Mouse (Mus musculus): Measurements from ENCODE around the gene Fbxo46. TPM values are rescaled to one million over a fixed set of nuclear protein-coding genes. Genes with fewer than 3 reads are reported as not detected.
"Not testable (repeated sequence)": the region's sequence is repeated elsewhere in the genome, so short reads cannot be mapped to it uniquely, and the experiment has no call there.

Gene Fbxo46
- total RNA-seq, 2 experiments from 2014 or later, result 10.7 to 11.1 TPM

DNA sequence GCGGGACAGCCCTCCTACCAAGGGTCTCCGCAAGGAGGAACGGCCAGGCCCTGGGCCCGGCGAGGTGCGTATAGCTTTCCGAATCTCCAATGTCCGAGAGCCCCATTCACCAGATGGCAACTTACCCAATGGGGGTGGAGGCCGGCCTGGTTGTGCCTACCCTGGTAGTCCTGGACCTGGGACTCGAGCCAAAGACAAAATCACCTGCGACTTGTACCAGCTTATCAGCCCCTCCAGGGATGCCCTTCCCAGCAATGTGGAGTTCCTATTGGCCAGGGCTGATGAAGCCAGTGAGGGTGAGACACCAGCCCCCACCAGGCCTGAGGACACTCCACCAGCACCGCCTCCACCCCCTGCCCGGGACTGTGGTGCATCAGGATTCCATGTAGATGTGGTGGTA lies 16.5 kb downstream of the Fbxo46 start:
- no peak for DNase-seq

DNA sequence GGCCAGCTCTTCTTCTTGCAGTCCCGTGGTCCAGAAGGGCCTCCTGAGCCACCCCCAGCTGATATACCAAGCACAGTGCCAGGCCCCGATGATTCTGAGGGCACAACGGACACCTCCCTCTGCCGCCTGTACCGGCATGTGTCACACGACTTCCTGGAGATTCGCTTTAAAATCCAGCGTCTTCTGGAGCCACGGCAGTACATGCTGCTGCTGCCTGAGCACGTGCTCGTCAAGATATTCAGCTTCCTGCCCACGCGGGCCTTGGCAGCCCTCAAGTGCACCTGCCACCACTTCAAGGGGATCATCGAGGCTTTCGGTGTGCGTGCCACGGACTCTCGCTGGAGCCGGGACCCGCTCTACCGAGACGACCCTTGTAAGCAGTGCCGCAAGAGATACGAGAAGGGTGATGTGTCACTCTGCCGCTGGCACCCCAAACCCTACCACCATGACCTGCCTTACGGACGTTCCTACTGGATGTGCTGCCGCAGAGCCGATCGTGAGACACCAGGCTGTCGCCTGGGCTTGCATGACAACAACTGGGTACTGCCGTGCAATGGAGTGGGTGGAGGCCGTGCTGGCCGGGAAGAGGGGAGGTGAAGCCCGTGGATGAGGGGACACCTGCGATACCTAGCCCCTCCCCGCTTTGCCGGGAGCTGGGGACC lies 17.1 kb downstream of the Fbxo46 start:
- DNase-seq, result no peak

DNA sequence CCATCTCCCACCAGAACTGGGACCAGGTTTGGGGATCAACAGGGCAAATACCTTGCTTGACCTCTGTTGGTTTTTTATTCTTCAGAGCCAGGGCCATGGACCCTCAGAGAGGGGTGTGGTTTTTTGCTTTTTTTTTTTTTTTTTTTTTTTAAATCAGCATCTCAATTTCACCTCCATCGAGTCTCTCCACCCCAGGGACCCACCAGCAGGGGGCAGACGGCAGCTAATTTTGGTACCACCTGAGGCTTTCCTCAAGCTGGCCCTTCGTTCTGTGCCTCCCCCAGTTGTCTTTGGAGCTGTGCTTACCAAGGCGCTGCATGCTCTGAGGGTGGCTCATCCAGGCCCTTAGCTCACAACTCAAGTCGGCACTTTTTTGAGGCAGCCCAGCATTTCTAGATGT lies 17.7 kb downstream of the Fbxo46 start:
- DNase-seq, result peak; percentile 76

DNA sequence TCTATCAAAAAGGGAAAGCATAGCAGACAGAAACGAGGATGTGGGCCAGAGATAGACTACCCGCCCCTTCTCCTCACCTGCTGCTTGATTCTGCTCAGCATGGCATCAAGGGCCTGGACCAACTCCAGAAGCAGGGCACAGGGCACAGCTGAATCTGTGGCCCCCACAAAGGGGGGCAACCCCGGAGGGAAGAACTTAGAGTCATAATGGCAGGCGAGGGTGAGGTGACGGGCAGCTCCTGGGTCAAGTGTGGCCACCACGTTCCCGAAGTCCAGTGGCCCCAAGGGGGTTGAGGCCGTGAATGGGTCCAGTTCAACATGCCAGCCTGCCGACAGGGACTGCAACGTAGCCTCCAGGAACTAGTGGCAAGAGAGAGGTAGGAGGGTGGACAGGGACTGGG lies 27.1 kb downstream of the Fbxo46 start:
- no peak for DNase-seq

DNA sequence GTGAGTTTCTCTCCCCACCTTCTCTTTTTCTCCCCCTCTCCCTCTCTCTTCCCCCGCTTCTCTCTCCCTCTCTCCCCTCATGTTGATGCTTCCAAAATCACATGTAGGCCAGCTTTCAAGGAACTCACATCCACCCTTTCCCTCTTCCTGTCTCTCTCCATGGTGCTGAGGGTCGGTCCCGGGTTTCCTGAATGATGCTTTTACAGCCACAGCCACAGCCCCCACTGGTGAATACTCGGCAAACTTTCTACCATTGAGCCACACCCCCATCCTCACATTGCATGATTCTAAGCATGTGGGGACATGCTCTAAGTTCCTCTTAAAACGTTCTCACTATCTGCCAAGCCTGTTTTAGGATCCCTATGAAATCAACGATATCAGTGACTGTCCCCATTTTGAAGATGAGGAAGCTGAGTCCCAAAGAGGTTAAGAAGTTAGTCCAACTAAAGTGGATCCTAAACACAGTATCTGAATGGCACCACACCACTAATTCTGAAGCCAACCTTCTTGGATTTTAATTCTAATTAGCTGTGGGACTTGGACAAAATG lies 27.9 kb downstream of the Fbxo46 start:
- DNase-seq, result no peak

DNA sequence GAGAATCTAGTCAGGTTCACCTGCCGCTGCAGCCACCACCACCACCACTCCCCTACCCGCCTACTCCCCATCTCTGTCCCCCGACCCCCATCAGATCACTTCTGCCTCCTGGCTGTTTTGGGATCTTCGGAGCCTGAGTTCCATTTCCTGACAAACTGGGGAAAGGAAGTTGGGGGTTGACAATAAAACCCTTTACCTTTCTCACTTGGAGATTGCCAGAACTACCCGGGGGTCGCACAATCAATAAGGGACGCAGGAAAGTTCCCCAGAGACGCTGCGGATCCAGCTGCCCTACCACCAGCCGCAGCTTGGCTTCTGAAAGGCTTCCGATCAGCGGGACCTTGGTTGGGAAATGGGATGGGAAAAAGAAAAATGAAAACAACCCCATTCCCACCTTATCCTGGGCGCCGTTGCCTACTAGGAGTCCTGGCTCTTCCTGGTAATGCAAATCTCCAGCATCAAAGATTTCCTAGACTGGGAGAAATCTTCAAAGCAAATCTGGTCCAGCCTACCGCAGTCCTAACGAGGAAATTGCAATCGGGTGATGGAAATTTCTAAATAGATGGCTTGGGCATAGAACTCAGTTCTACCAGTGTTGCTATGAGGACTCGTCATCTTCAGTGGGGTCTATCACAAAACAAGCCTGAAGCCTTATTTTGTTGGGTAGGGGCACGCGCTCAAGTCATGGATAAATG lies 28.7 kb downstream of the Fbxo46 start:
- DNase-seq, result no peak

DNA sequence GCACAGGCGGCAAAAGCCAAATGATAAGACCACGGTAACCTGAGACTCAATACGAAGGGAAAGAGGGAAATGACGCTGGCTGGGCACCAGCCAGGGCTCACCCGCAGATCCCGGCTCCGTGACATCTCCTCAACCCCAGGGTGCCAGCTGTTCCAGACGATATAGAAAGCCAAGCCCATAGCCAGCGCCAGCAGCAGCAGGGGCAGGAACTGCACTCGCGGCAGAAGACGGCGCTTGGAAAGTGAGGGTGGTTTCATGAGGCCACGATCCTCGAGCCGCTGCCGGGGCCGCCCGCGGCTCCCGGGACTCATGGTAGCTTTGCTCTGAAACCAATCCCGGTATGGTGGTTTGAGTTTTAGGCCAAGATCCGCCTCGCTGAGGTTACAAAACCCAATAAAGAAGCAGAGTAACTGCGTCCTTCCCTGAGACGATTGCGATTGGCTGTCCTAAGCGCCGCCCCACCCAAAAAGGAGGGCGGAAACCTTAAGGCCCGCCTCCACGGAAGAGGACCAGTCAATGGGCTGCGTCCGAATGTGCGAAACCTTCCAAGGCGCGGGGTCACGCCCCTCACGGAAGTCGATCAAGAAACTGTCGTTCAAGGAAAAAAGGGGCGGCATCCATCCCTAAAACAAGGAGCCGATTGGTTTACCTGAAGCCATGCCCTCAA lies 29.3 kb downstream of the Fbxo46 start, which contains the start of gene Qpctl:
Gene Qpctl, minus strand, starts transcription at position 417 of the 667 bp plus-strand sequence.
- peak; percentile 97 for DNase-seq

DNA sequence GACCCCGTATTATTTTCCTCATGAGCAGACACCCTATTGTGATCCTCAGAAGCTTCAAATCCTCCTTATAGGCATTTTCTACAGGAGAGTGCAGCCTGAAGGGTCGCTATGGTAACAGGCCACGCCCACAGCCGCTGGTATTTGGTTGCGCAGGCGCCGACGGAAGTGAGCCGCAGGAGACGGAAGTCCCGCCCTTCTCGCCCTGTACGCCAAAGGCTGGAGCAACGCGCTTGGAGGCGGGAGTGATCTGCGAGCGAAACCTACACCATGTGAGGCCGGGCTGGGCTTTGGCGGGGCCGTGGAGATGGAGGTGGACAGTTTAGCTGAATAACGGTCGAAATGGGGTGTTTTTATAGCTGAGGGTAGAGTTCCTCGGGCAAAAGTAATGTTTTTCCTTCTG lies 30.0 kb downstream of the Fbxo46 start, which contains the start of gene Snrpd2:
Gene Snrpd2, plus strand, starts transcription at position 97 of the 400 bp plus-strand sequence.
- peak; percentile 98 for DNase-seq

DNA sequence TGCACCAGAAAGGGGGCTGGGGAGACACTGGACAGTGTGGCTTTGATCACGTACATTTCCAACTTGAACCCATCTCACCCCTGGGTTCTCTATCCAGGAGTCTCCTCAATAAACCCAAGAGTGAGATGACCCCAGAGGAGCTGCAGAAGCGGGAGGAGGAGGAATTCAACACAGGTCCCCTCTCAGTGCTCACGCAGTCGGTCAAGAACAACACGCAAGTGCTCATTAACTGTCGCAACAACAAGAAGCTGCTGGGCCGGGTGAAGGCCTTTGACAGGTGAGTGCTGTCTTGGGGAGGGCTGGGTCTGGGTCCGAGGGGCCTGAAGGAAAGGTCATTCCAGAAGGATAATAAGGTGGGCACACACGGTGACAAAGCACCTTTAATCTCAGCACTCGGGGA lies 31.5 kb downstream of the Fbxo46 start:
- DNase-seq, result not testable (repeated sequence)

DNA sequence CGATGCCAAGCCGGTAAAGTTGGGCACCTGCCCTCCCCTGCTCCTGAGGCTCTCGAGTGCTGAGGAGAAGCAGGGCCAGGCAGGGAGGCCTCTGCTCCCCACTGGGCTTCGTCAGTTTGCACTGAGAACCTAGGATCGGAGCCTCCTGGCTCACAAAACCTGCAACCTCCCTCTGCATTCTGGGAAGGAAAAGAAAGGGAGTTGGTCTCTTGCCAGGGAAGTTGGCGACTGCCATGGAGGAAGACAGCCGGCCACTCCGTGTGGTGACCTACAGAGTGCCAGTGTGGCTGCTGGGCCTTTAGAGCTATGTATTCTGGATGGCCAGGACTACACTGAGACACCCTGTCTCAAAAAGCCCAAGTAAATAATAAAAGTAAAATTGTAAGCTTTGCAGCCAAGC lies 35.1 kb downstream of the Fbxo46 start:
- no peak for DNase-seq

DNA sequence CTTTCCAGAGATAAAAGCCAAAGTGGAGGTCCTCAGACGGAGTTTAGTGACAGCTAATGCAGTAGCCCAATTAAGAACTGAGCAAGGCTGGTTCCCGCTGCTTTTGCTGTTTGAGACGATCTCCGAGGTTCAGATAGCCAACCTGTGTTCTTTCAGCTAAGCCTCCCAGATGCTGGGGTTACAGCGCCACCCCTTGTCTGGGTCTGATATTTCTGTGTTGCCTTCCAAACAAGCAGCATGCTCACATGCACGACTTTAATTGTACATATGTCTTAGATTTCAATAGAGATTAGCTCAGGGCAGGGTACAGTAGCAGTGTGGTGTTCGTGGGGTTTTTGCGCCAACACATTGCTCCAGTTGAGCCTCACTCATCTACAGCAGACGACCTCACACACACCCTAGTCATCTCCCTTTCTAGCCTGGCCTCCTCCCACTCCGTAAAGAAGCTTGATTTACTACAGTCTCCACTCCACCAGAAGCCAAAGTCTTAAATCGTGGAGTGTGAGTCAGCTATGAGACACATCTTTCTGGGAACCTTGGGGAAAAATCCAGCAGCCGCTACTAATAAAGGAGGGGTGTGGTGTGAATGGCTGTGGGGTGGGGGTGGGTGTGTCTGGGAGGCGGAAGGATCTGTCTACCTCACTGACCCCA lies 36.3 kb downstream of the Fbxo46 start:
- peak; percentile 65 for DNase-seq

DNA sequence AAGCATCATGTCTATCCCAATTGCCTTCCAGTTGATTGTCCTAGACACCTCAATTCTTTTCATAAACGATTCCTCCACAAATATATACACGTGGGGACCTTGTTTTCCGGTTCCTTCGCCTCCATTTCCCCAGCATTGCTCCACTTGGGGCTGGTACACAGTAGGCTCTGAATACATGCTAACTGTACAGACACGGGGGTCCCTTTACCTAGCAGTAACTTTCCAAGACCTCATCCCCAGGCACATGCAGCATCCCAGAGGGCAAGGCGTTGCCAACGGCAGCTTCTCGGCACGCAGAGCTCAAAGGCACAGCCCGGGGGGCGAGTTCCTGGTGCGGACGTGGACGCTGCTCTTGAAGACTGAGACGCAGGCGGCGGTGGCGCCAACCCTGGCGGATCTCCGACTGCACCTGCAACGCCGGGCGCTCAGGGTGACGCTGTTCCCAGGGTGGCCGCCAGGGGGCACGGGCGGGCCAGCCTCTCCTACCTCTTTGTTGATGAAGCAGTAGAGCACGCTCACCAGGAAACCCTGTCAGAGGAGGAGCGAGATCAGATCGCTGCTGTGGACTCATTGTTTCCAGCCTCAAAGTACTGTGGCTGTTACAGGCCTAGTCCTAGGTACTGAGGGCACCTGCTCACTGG lies 37.6 kb downstream of the Fbxo46 start:
- DNase-seq, result peak; percentile 97

DNA sequence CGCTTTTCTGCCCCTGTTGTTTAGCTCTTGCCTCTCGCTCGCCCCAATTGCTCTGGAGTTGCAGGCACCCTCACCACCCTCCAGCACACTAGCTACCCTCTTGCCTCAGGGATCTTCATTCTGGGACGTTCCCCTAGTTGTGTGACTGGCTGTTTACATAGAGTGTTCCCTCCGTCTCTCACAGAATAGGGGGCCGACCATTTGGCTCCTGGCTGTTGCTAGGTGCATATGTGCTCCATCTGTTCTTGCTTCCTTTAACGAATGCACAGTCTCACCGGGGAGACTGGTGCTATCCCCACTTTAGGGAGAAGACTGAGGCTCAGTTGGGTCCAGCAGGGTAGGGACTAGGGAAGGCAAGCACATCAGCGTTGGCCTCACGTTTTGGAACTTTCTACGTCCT lies 38.9 kb downstream of the Fbxo46 start:
- no peak for DNase-seq

DNA sequence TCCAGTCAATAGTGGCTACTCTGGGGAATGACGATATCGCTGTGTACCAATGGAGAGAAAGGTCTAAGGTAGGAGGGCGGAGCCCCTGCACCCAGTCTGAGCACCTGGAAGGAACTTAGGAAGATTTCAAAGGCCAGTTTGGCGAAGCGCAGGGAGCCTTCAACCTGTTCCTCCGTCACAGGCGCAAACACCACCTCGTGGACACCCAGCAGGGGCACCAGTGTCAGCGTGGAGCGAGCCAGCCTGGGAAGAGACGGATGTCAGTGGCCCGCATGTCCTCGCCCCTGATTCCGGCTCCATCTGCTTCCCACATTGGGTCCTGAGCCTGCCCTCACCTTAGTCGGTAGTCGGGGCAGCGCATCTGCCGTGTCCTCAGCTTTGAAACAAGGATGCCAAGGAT lies 39.8 kb downstream of the Fbxo46 start:
- DNase-seq, result no peak

DNA sequence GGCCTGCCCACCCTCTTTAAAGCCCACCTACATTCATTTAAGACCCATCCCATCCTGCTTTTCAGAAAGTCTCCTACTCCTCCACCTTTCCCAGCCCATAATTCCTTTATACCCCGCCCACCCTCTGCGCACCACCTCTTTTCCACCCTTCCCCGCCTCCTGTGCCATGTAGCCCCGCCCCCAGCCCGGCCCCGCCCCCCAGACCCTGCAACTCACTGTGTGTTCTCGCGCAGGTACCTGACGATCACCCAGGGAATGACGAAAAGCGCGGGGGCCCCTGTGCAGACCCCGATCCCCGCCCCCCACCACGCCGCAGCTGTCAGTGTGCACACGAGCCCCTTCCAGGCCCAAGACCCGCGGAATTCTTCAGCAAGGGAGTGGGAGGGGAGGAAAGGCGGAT lies 40.5 kb downstream of the Fbxo46 start:
- peak; percentile 52 for DNase-seq

DNA sequence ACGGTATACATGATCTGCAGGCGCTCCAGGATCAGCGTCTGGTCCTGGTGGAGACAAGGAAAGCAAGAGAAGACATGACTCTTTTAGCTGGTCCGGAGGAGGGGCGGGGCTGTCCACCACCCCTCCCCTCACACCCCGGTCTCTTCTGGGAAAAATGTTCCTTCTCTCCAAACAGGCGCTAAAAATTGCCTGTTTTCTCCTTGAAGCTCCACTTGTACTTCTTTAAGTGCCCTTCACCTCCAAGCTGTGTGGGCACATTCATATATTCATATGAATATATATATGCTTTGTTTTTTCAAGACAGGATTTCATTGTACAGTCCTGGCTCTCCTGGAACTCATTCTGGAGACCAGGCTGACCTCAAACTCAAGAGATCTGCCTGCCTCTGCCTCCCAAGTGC lies 43.3 kb downstream of the Fbxo46 start:
- no peak for DNase-seq

DNA sequence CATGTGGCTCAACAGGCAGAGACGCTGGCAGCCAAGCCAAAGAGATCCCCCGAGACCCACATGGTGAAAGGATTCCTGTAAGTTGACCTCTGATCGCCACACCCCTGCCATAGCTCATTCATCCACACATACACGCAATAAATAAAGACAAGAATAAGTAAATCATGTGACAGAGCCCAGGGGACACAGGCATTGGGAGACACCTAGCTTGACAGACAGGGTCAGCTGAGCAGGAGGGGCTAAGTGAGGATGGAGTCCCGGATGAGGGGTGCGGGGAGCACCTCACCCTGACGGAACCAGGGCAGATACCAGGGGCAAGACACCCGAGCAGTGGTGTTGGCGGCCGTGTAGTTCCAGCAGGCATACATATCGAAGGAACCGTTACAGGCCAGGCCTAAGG lies 44.1 kb downstream of the Fbxo46 start:
- DNase-seq, result no peak

DNA sequence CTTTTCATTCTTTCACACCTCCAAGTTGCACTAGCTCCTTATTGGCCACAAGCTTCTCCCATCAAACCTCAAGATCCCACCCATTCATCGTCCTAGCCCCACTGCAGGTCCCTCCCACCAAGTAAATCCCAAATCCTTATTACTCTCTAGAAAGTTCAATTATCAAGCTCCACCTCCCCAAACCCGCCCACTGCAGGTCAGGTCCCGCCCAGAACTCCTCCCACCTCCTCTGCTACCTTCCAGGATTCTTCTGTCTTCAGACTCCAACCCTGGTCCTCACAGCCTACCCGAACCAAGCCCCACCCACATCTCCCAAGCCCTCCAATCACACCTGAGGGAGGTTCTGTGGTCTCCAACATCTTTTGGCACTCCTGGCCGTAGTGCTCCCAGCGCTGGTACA lies 44.5 kb downstream of the Fbxo46 start:
- no peak for DNase-seq

DNA sequence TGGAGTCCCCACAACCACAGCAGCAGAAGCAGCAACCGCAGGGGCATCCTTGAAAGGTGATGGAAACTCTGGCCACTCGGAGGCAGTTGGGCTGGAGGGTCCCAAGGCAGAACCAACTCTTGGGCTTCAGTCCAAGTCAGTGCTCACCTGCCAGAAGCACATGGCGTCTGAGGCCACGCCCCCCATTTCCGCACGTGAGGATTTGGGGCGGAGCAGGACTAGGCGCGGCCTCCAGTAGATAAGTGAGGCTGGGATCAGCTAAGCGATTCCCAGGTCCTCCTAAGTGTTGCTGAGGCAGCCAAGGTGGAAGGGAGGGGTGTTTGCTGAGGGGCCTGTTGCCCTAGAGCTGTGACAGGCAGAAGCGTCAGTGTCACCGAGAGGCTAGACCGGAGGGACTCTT lies 45.3 kb downstream of the Fbxo46 start:
- DNase-seq, result no peak

DNA sequence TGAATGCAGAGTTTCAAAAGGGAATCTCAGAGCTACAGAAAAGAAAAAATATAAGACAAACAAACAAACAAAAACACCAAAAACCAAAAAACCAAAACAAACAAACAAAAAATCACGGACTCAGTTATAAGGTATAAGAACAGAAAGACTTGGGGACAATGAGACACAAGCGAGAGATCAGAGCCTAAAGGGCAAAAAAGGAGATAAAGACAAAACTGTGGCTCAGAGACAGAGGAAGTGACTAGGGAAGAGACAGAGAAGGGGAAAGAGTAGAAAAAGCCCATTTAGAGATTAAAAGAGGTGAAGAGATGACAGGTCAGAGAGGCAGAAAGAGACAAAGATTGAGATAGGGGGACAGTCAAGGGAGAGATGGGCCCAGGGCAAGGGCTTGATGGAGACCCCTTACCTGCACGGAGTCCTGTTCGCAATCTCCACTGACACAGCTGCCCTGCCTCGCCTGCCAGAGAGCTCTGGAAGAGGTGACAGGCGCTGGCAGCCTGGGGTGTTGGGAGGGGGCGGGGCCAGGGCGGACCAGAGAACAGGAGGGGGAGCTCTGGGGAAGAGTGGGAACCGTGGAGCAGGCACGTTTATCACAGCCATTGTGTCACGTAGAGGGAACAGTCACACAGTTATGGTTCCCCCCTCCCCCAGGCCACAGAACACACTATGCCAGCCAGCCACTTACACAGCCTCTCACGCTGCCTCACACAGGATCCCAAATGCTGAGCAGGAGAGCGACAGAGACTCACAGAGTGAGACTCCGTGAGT lies 46.2 kb downstream of the Fbxo46 start, which contains the start of gene Gipr:
Gene Gipr, minus strand, starts transcription at position 472 of the 768 bp plus-strand sequence.
- DNase-seq, result no peak

DNA sequence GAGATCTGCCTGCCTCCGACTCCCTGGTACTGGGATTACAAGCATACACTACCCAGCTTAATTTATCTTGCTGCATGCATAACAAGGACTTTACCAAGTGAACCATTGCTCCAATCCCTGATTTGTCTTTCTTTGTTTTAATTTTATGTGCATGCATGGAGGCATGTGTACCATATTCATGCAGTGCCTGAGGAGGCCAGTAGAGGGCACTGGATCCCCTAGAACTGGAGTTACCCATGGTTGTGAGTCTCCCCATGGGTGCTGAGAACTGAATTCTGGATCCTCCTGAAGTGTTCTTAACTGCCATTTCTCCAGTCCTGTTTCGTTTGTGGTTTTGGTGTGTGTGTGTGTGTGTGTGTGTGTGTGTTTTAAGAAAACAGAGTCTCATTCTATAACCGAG lies 47.3 kb downstream of the Fbxo46 start:
- no peak for DNase-seq
